Mouse (Mus musculus): ENCODE results near the gene Gmfg. TPM values are rescaled to one million over a fixed set of nuclear protein-coding genes. Genes with fewer than 3 reads are reported as not detected.
A peak's percentile ranks its signal among the peaks of the same experiment; 100 is the strongest.

Gene Gmfg
- polyA plus RNA-seq, 1 experiment from 2014 or later, result 49.7 TPM

GRCm38 (mm10) chr7:28462769-28463168 lies 25.5 kb downstream of the Gmfg start:
- H3K4me3 ChIP-seq (ENCODE audit: low read depth, low read length), result no peak overlapping the region
- H3K27me3 ChIP-seq (replicated peaks; ENCODE audit: control insufficient read depth, insufficient read depth, low read length), result peaks cover 16% of the 10 kb centered on the region
- H3K9ac ChIP-seq (ENCODE audit: low read depth, low read length), result no peak overlapping the region
- 78% methylated on average over 2 of the region's 2 CpGs for WGBS
- no peak for DNase-seq (ENCODE audit: low spot score)
- no peak overlapping the region for H3K4me2 ChIP-seq
- peaks cover 5% of the 10 kb centered on the region; the same call in 1 of the 2 replicates for H3K36me3 ChIP-seq (ENCODE audit: control insufficient read depth, insufficient read depth, low read length)
- H3K4me1 ChIP-seq (replicated peaks; ENCODE audit: control insufficient read depth, insufficient read depth, low read length), result peaks cover 12% of the 10 kb centered on the region
- H3K27ac ChIP-seq (ENCODE audit: low read depth, low read length), result no peak overlapping the region
- H3K9me3 ChIP-seq (ENCODE audit: control insufficient read depth, low read length), result no peaks in the 10 kb centered on the region
- no peak for ATAC-seq (replicated peaks; ENCODE audit: low FRiP score)

GRCm38 (mm10) chr7:28464416-28465212 lies 27.4 kb downstream of the Gmfg start:
- peak; percentile 44; the same call in 1 of the 2 replicates for ATAC-seq (replicated peaks; ENCODE audit: low FRiP score)
- H3K36me3 ChIP-seq (ENCODE audit: control insufficient read depth, insufficient read depth, low read length), result no peaks in the 10 kb centered on the region
- H3K27ac ChIP-seq (ENCODE audit: low read depth, low read length), result no peak overlapping the region
- H3K9me3 ChIP-seq (ENCODE audit: control insufficient read depth, low read length), result no peaks in the 10 kb centered on the region
- no peak overlapping the region for H3K9ac ChIP-seq (ENCODE audit: low read depth, low read length)
- H3K27me3 ChIP-seq (replicated peaks; ENCODE audit: control insufficient read depth, insufficient read depth, low read length), result peaks cover 16% of the 10 kb centered on the region
- 50% methylated on average over 10 of the region's 10 CpGs for WGBS
- DNase-seq (ENCODE audit: low spot score), result no peak
- peaks cover 12% of the 10 kb centered on the region for H3K4me1 ChIP-seq (replicated peaks; ENCODE audit: control insufficient read depth, insufficient read depth, low read length)
- no peak overlapping the region for H3K4me3 ChIP-seq (ENCODE audit: low read depth, low read length)
- H3K4me2 ChIP-seq, result peak overlapping the region; percentile 20; the same call in 1 of the 2 replicates

GRCm38 (mm10) chr7:28466721-28467212 lies 29.5 kb downstream of the Gmfg start:
- ATAC-seq (replicated peaks; ENCODE audit: low FRiP score) (no peak), DNase-seq (ENCODE audit: low spot score) (no peak)
- Histone ChIP-seq H3K4me3 (ENCODE audit: low read depth, low read length) (peak overlapping the region; percentile 60), H3K4me1 (replicated peaks; ENCODE audit: control insufficient read depth, insufficient read depth, low read length) (peaks cover 12% of the 10 kb centered on the region), H3K9ac (ENCODE audit: low read depth, low read length) (peak overlapping the region; percentile 57), H3K9me3 (ENCODE audit: control insufficient read depth, low read length) (no peaks in the 10 kb centered on the region), H3K27ac (ENCODE audit: low read depth, low read length) (no peak overlapping the region), H3K36me3 (ENCODE audit: control insufficient read depth, insufficient read depth, low read length) (no peaks in the 10 kb centered on the region), H3K27me3 (replicated peaks; ENCODE audit: control insufficient read depth, insufficient read depth, low read length) (peaks cover 16% of the 10 kb centered on the region), H3K4me2 (peak overlapping the region; percentile 94)
- 34% methylated on average over 40 of the region's 40 CpGs for WGBS

- H3K4me3 ChIP-seq (ENCODE audit: low read depth, low read length), result peak overlapping the region; percentile 60
- H3K9me3 ChIP-seq (ENCODE audit: control insufficient read depth, low read length), result no peaks in the 10 kb centered on the region
- DNase-seq (ENCODE audit: low spot score), result peak; percentile 77
- no peaks in the 10 kb centered on the region for H3K36me3 ChIP-seq (ENCODE audit: control insufficient read depth, insufficient read depth, low read length)
- peaks cover 16% of the 10 kb centered on the region for H3K27me3 ChIP-seq (replicated peaks; ENCODE audit: control insufficient read depth, insufficient read depth, low read length)
- ATAC-seq (replicated peaks; ENCODE audit: low FRiP score), result peak; percentile 76
- 2% methylated on average over 54 of the region's 63 CpGs for WGBS
- H3K4me2 ChIP-seq, result peak overlapping the region; percentile 94
- H3K4me1 ChIP-seq (replicated peaks; ENCODE audit: control insufficient read depth, insufficient read depth, low read length), result peaks cover 12% of the 10 kb centered on the region
- no peak overlapping the region for H3K27ac ChIP-seq (ENCODE audit: low read depth, low read length)
- peak overlapping the region; percentile 57 for H3K9ac ChIP-seq (ENCODE audit: low read depth, low read length)
Measured at GRCm38 (mm10) chr7:28467213-28467751, 30.0 kb downstream of the Gmfg start.

GRCm38 (mm10) chr7:28476191-28476590 lies 38.9 kb downstream of the Gmfg start:
- 85% methylated on average over 6 of the region's 6 CpGs for WGBS
- ATAC-seq (replicated peaks; ENCODE audit: low FRiP score) (no peak), DNase-seq (ENCODE audit: low spot score) (no peak)
- H3K27ac ChIP-seq (ENCODE audit: low read depth, low read length), result no peak overlapping the region
- H3K4me2 ChIP-seq, result no peak overlapping the region
- H3K4me3 ChIP-seq (ENCODE audit: low read depth, low read length), result no peak overlapping the region
- no peaks in the 10 kb centered on the region for H3K36me3 ChIP-seq (ENCODE audit: control insufficient read depth, insufficient read depth, low read length)
- no peak overlapping the region for H3K9ac ChIP-seq (ENCODE audit: low read depth, low read length)
- H3K27me3 ChIP-seq (replicated peaks; ENCODE audit: control insufficient read depth, insufficient read depth, low read length), result no peaks in the 10 kb centered on the region
- no peaks in the 10 kb centered on the region for H3K9me3 ChIP-seq (ENCODE audit: control insufficient read depth, low read length)
- H3K4me1 ChIP-seq (replicated peaks; ENCODE audit: control insufficient read depth, insufficient read depth, low read length), result no peaks in the 10 kb centered on the region

- H3K4me1 ChIP-seq (replicated peaks; ENCODE audit: control insufficient read depth, insufficient read depth, low read length), result no peaks in the 10 kb centered on the region
- DNase-seq (ENCODE audit: low spot score), result no peak
- H3K36me3 ChIP-seq (ENCODE audit: control insufficient read depth, insufficient read depth, low read length), result no peaks in the 10 kb centered on the region
- WGBS, result 78% methylated on average over 5 of the region's 5 CpGs
- H3K4me2 ChIP-seq, result no peak overlapping the region
- no peak overlapping the region for H3K27ac ChIP-seq (ENCODE audit: low read depth, low read length)
- no peaks in the 10 kb centered on the region for H3K27me3 ChIP-seq (replicated peaks; ENCODE audit: control insufficient read depth, insufficient read depth, low read length)
- H3K9me3 ChIP-seq (ENCODE audit: control insufficient read depth, low read length), result no peaks in the 10 kb centered on the region
- ATAC-seq (replicated peaks; ENCODE audit: low FRiP score), result no peak
- no peak overlapping the region for H3K9ac ChIP-seq (ENCODE audit: low read depth, low read length)
- no peak overlapping the region for H3K4me3 ChIP-seq (ENCODE audit: low read depth, low read length)
Measured at GRCm38 (mm10) chr7:28477363-28477762, 40.1 kb downstream of the Gmfg start.

- Histone ChIP-seq H3K36me3 (ENCODE audit: control insufficient read depth, insufficient read depth, low read length) (no peaks in the 10 kb centered on the region), H3K9ac (ENCODE audit: low read depth, low read length) (no peak overlapping the region), H3K4me2 (no peak overlapping the region), H3K4me3 (ENCODE audit: low read depth, low read length) (no peak overlapping the region), H3K4me1 (replicated peaks; ENCODE audit: control insufficient read depth, insufficient read depth, low read length) (no peaks in the 10 kb centered on the region), H3K27ac (ENCODE audit: low read depth, low read length) (no peak overlapping the region), H3K9me3 (ENCODE audit: control insufficient read depth, low read length) (no peaks in the 10 kb centered on the region), H3K27me3 (replicated peaks; ENCODE audit: control insufficient read depth, insufficient read depth, low read length) (no peaks in the 10 kb centered on the region)
- DNase-seq (ENCODE audit: low spot score) (no peak), ATAC-seq (replicated peaks; ENCODE audit: low FRiP score) (no peak)
- 8% methylated on average over 8 of the region's 8 CpGs for WGBS
Measured at GRCm38 (mm10) chr7:28478854-28479253, 41.6 kb downstream of the Gmfg start.

GRCm38 (mm10) chr7:28482854-28483253 lies 45.6 kb downstream of the Gmfg start:
- Histone ChIP-seq H3K27ac (ENCODE audit: low read depth, low read length) (no peak overlapping the region), H3K9ac (ENCODE audit: low read depth, low read length) (no peak overlapping the region), H3K9me3 (ENCODE audit: control insufficient read depth, low read length) (no peaks in the 10 kb centered on the region), H3K36me3 (ENCODE audit: control insufficient read depth, insufficient read depth, low read length) (no peaks in the 10 kb centered on the region), H3K4me3 (ENCODE audit: low read depth, low read length) (no peak overlapping the region), H3K4me2 (no peak overlapping the region), H3K27me3 (replicated peaks; ENCODE audit: control insufficient read depth, insufficient read depth, low read length) (peaks cover 5% of the 10 kb centered on the region; the same call in 1 of the 2 replicates), H3K4me1 (replicated peaks; ENCODE audit: control insufficient read depth, insufficient read depth, low read length) (no peaks in the 10 kb centered on the region)
- WGBS, result 82% methylated on average over 11 of the region's 11 CpGs
- ATAC-seq (replicated peaks; ENCODE audit: low FRiP score), result no peak
- no peak for DNase-seq (ENCODE audit: low spot score)
